Mouse (Mus musculus) neutrophil, adult 65 days (primary cell): ENCODE measurements around the gene Gm49373. TPM values are rescaled to one million over a fixed set of nuclear protein-coding genes. Genes with fewer than 3 reads are reported as not detected.

Experiments used
- total RNA-seq: library from RNA; stranded (reverse); gene quantifications from 2 replicates; pipeline ENCODE4 v1.2.4, GENCODE M21; 2023

Gene Gm49373
- 0.51 and 0.82 TPM in 2 replicates for total RNA-seq

GRCm38 (mm10) chr9:21073044-21073840 is at the start of gene Gm49373, which contains the start of gene Fdx1l:
Gene Gm49373 (minus strand): TSS chr9:21073096.
Gene Fdx1l (minus strand): TSS chr9:21073614.

GRCm38 (mm10) chr9:21091707-21092320 is 18.9 kb upstream of the Gm49373 start, which contains the start of the genes Gm38431 and Raver1:
Gene Gm38431 (minus strand): TSS chr9:21091997.
Gene Raver1 (minus strand): TSS chr9:21092008.

DNA sequence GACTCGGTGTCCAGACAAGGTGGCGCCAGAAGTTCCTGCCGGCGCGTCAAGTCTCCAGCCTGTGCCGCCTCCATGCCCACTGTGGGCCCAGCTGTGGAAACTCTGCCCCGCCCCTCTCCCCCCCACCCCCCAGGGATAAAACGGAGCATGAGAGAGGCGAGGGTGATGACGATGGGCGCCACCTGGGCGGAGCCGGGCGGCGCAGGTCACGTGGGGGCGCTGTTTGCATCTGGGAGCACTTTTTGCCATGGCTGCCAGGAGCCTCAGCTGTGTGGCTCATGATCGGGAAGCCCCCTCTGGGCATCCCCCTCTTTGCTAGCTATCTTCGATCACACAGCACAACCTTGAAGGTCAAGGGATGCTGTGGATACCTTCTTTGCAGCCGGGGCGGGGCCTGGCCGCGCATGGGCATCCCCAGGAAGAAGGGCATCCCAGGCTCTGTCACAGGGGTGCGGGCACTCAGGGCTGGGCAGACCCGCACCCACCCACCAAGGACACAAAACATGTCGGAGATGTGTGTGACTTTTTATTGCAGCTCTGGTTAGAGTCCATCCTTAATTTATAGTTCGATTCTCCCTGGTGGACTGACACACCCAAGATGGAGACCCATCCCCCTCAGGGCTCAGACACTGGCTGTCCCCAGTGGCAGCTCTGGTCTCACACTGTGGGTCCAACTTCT is 5.8 kb downstream of the Gm49373 start, which contains the start of gene Zglp1:
Zglp1 (minus strand) TSS at position 88 of the 679 bp plus-strand sequence.

DNA sequence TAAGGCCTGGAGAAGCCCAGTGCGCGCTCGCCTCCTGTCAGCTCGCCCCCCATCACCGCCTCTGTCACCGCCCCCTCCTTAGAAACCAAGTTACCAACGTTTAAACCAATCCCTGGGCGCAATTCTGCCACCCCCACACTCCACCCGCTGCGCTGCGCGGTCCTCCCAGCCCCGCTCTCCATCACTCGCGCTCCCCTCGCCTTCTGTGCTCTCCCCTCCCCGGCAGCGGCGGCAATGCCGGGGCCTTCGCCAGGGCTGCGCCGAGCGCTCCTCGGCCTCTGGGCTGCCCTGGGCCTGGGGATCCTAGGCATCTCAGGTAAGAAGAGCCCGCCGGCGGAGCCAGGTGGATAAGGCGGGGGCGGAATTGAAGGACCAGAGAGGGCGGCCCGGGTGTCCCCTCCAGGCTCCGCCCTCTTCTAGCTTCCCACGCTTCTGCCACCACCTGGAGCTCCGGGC is 41.0 kb downstream of the Gm49373 start, which contains the start of gene Icam5:
Icam5 (plus strand) TSS at position 178 of the 456 bp plus-strand sequence.

GRCm38 (mm10) chr9:21029291-21030054 is 43.4 kb downstream of the Gm49373 start, which contains the start of gene Icam4:
Gene Icam4 (plus strand): TSS chr9:21029373.

DNA sequence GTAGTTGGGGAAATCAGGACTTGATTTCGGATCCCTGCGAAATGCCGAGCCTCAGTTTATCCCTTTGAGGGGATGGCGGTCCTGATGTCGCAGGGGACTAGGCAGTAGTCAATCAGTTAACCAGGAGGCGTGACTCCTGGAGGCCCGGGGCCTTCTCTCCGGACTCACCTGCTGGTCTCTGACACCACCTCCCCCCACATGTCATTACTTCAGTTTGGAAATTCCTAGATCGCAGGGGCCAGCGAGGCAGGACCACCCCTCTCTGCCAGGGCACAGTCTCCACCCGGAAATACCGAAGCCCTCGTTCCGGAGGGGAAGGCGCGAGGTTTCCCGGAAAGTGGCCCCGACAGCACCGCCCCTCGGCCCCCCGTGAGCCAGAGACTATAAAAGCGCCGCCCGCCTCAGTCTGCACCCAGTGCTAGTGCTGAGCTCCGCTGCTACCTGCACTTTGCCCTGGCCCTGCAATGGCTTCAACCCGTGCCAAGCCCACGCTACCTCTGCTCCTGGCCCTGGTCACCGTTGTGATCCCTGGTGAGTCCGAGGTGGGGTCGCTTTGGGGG is 57.2 kb downstream of the Gm49373 start, which contains the start of gene Icam1:
Icam1 (plus strand) TSS at position 415 of the 560 bp plus-strand sequence.

Other genes starting within 250 kb of the Gm49373 start
- gene A230050P20Rik, start 204.5 kb downstream of the Gm49373 start, total RNA-seq = 2.2 and 3.8 TPM in 2 replicates
- gene Angptl6, start 193.4 kb downstream of the Gm49373 start, total RNA-seq = 0.38 and 0.50 TPM in 2 replicates
- gene Ppan, start 184.9 kb downstream of the Gm49373 start, total RNA-seq = 23.1 and 26.1 TPM in 2 replicates
- 60.5 and 63.2 TPM in 2 replicates for gene Eif3g, start 174.5 kb downstream of the Gm49373 start, total RNA-seq
- gene Dnmt1, start 113.2 kb downstream of the Gm49373 start, total RNA-seq = 84.1 and 97.4 TPM in 2 replicates
- 9.2 and 12.2 TPM in 2 replicates for gene S1pr2, start 96.3 kb downstream of the Gm49373 start, total RNA-seq
- gene Mrpl4, start 70.4 kb downstream of the Gm49373 start, total RNA-seq = 39.8 and 40.6 TPM in 2 replicates
- 33.7 and 49.8 TPM in 2 replicates for gene Icam1, start 57.1 kb downstream of the Gm49373 start, total RNA-seq
- gene Icam4, start 43.7 kb downstream of the Gm49373 start, total RNA-seq = 0.63 and 0.79 TPM in 2 replicates
- gene Icam5, start 41.0 kb downstream of the Gm49373 start, total RNA-seq = not detected in 2 replicates
- gene Zglp1, start 6.0 kb downstream of the Gm49373 start, total RNA-seq = 1.2 TPM in 1 of 2 replicates, not detected in the other
- 5.1 and 13.1 TPM in 2 replicates for gene Fdx1l, start 518 bp upstream of the Gm49373 start, total RNA-seq
- gene Gm38431, start 18.9 kb upstream of the Gm49373 start, total RNA-seq = 2.6 and 6.7 TPM in 2 replicates
- 46.4 and 48.2 TPM in 2 replicates for gene Raver1, start 18.9 kb upstream of the Gm49373 start, total RNA-seq
- gene Tyk2, start 58.1 kb upstream of the Gm49373 start, total RNA-seq = 36.5 and 51.5 TPM in 2 replicates
- gene Cdc37, start 76.9 kb upstream of the Gm49373 start, total RNA-seq = 67.0 and 69.7 TPM in 2 replicates
- 4.1 and 5.6 TPM in 2 replicates for gene Pde4a, start 92.6 kb upstream of the Gm49373 start, total RNA-seq
- gene Keap1, start 166.3 kb upstream of the Gm49373 start, total RNA-seq = 22.5 and 23.8 TPM in 2 replicates
- 0.98 and 1.0 TPM in 2 replicates for gene S1pr5, start 175.3 kb upstream of the Gm49373 start, total RNA-seq
- gene Atg4d, start 192.2 kb upstream of the Gm49373 start, total RNA-seq = 42.8 and 57.4 TPM in 2 replicates
- 85.9 and 120 TPM in 2 replicates for gene Kri1, start 214.9 kb upstream of the Gm49373 start, total RNA-seq
- 134 and 138 TPM in 2 replicates for gene Cdkn2d, start 218.3 kb upstream of the Gm49373 start, total RNA-seq
- gene Ap1m2, start 239.2 kb upstream of the Gm49373 start, total RNA-seq = 3.1 and 4.9 TPM in 2 replicates
- 108 and 125 TPM in 2 replicates for gene Slc44a2, start 247.6 kb upstream of the Gm49373 start, total RNA-seq